Mouse (Mus musculus) stomach, postnatal 0 days (tissue): ENCODE data around the gene Cep170. TPM values are rescaled to one million over a fixed set of nuclear protein-coding genes. Genes with fewer than 3 reads are reported as not detected.
A peak's percentile ranks its signal among the peaks of the same experiment; 100 is the strongest.

ENCODE experiments used
- ATAC-seq: fragments of 200-750 bp; cut with Nextera tagmentation; 2 replicates; pipeline ENCODE4 v1.8.0; 2017; ENCODE audit not compliant: low FRiP score, low TSS enrichment
- DNase-seq: peaks from one replicate; pipeline ENCODE4 v3.0.0-alpha.2; 2016; ENCODE audit warnings: low spot score
- H3K27ac ChIP-seq: fragments of 300-500 bp; sonication (generic); replicated peaks from 2 replicates; pipeline ENCODE4 v1.5.1; 2014; ENCODE audit warnings: mild to moderate bottlenecking, control low read depth
- H3K27me3 ChIP-seq: fragments of 300-500 bp; sonication (generic); 2 replicates; pipeline ENCODE4 v1.6.1; 2014; ENCODE audit warnings: low read length; ENCODE audit not compliant: control insufficient read depth, insufficient read depth
- H3K36me3 ChIP-seq: fragments of 300-500 bp; sonication (generic); 2 replicates; pipeline ENCODE4 v1.6.1; 2014; ENCODE audit warnings: low read length, mixed read lengths; ENCODE audit not compliant: control insufficient read depth, insufficient read depth
- H3K4me1 ChIP-seq: fragments of 300-500 bp; sonication (generic); replicated peaks from 2 replicates; pipeline ENCODE4 v1.6.1; 2014; ENCODE audit warnings: antibody characterized with exemption; ENCODE audit not compliant: control insufficient read depth, insufficient read depth
- H3K4me2 ChIP-seq: fragments of 300-500 bp; sonication (generic); replicated peaks from 2 replicates; pipeline ENCODE4 v1.6.1; 2014; ENCODE audit warnings: low read depth, mild to moderate bottlenecking, control low read depth, moderate library complexity
- H3K4me3 ChIP-seq: fragments of 300-500 bp; sonication (generic); 2 replicates; pipeline ENCODE4 v1.5.1; 2014; ENCODE audit warnings: low read depth, low read length, control low read depth
- H3K9ac ChIP-seq: fragments of 300-500 bp; sonication (generic); 2 replicates; pipeline ENCODE4 v1.6.1; 2014; ENCODE audit warnings: mild to moderate bottlenecking, low read length, control low read depth, mixed read lengths
- H3K9me3 ChIP-seq: fragments of 300-500 bp; sonication (generic); 2 replicates; pipeline ENCODE4 v1.6.1; 2016; ENCODE audit warnings: low read length; ENCODE audit not compliant: control insufficient read depth
- CTCF ChIP-seq: IDR thresholded peaks from 2 replicates; pipeline ENCODE4 v1.5.1; 2016; ENCODE audit warnings: antibody characterized with exemption, low read depth, mild to moderate bottlenecking, moderate library complexity
- EP300 ChIP-seq: optimal IDR thresholded peaks from 2 replicates; pipeline ENCODE3; 2016; ENCODE audit warnings: antibody characterized with exemption
- WGBS: fragments of 180-500 bp; shearing (Covaris S2); extraction: QIAGEN DNeasy Blood & Tissue Kit; methylation state at CpG from one replicate; pipeline ENCODE4 v1.1.7; 2014; 5-methylcytosine and 5-hydroxymethylcytosine counted together
- polyA plus RNA-seq: library from polyadenylated mRNA; unstranded; fragments of >200 nt; fragmentation: Nextera tagmentation; extraction: Ambion mirVana; gene quantifications from 2 replicates; pipeline ENCODE4 v1.2.1, GENCODE M21; 2015

The Cep170 gene
- polyA plus RNA-seq, 1 experiment from 2014 or later: 4.9 TPM

GRCm38 (mm10) chr1:176834880-176835279 is 21.0 kb upstream of the Cep170 start:
- H3K4me1 ChIP-seq: no peaks in the 10 kb centered on the region
- H3K27me3 ChIP-seq: no peaks in the 10 kb centered on the region
- TF ChIP-seq CTCF (no peak), EP300 (no peak)
- H3K27ac ChIP-seq: no peak overlapping the region
- ATAC-seq (0 out of 2 replicates have a peak, but pooled peaks have one; percentile 35), DNase-seq (no peak)
- H3K4me2 ChIP-seq: no peak overlapping the region
- H3K9me3 ChIP-seq: no peaks in the 10 kb centered on the region
- H3K9ac ChIP-seq: no peak overlapping the region
- WGBS: 73% methylated on average over 6 of the region's 6 CpGs
- H3K4me3 ChIP-seq: no peak overlapping the region
- no peaks in the 10 kb centered on the region for H3K36me3 ChIP-seq

GRCm38 (mm10) chr1:176833948-176834347 is 20.1 kb upstream of the Cep170 start:
- H3K36me3 ChIP-seq: no peaks in the 10 kb centered on the region
- no peaks in the 10 kb centered on the region for H3K27me3 ChIP-seq
- no peak overlapping the region for H3K27ac ChIP-seq
- 54% methylated on average over 3 of the region's 3 CpGs for WGBS
- no peak overlapping the region for H3K9ac ChIP-seq
- H3K4me3 ChIP-seq: no peak overlapping the region
- DNase-seq (no peak), ATAC-seq (no peak)
- no peak overlapping the region for H3K4me2 ChIP-seq
- no peaks in the 10 kb centered on the region for H3K9me3 ChIP-seq
- H3K4me1 ChIP-seq: no peaks in the 10 kb centered on the region
- TF ChIP-seq CTCF (no peak), EP300 (no peak)

DNA sequence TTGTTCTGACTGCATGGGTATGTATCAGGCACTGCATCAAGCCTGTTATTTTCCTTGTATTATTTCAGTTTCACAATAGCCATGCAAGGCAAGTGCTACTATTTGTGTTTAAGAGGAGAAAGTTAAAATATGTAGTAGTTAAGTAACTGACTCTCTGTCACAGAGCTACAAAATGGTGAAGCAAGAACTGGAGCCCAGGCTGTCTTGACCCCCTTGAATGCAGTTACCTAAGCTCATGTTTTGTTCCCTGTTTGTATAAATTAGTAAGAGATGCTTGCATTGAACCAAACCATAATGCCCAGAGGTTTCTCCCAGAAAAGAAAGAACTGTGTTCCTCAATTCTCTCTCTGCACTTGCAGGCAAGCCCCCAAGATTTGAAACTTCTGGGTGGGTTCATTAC is 19.4 kb upstream of the Cep170 start:
- DNase-seq (no peak), ATAC-seq (no peak)
- no peaks in the 10 kb centered on the region for H3K9me3 ChIP-seq
- H3K36me3 ChIP-seq: no peaks in the 10 kb centered on the region
- no peaks in the 10 kb centered on the region for H3K27me3 ChIP-seq
- TF ChIP-seq EP300: no peak
- TF ChIP-seq CTCF: no peak
- H3K4me1 ChIP-seq: no peaks in the 10 kb centered on the region
- H3K9ac ChIP-seq: no peak overlapping the region
- H3K27ac ChIP-seq: no peak overlapping the region
- H3K4me3 ChIP-seq: no peak overlapping the region
- H3K4me2 ChIP-seq: no peak overlapping the region

DNA sequence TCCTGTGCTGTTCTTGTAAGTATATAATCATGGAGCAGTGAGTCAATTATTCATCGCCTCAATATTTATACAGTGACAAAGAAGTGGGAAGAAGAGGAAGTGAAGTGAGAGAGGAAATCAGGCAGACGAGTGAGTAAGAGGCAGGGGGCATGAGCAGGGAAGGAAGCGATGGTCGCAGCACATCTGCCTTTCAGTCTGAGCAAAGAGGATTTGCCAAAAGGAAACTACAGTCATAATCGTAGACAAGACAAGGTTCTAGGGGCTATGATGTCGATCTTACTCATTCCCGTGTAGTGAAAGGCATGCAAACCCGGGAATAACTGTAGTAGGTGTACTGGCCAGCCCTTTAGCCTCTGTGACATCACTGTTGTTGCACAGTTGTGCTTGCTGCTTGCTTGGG is 18.7 kb upstream of the Cep170 start:
- no peaks in the 10 kb centered on the region for H3K4me1 ChIP-seq
- no peaks in the 10 kb centered on the region for H3K9me3 ChIP-seq
- H3K27me3 ChIP-seq: no peaks in the 10 kb centered on the region
- 69% methylated on average over 8 of the region's 8 CpGs for WGBS
- no peak overlapping the region for H3K4me2 ChIP-seq
- no peak overlapping the region for H3K4me3 ChIP-seq
- H3K9ac ChIP-seq: no peak overlapping the region
- ATAC-seq (no peak), DNase-seq (no peak)
- no peak overlapping the region for H3K27ac ChIP-seq
- TF ChIP-seq CTCF (no peak), EP300 (no peak)
- H3K36me3 ChIP-seq: no peaks in the 10 kb centered on the region

DNA sequence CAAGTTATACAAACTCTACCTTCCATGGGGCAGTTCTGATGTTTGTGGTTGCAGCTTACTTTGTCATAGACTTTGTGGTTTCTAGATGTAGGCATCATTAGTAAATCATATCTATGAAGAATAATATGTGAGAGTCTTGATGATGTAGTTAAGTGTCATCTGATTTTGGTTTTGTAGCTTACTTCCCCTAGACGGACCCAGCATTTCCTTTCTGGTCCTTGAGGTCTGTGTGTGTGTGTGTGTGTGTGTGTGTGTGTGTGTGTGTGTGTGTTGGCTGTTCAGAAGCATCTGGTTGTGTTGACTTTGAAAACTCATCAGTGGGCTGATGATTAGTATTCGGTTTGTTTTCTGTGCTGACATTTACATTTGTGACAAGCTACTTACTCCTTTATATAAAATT is 18.2 kb upstream of the Cep170 start:
- Histone ChIP-seq H3K4me3 (no peak overlapping the region), H3K36me3 (no peaks in the 10 kb centered on the region), H3K9me3 (no peaks in the 10 kb centered on the region), H3K27ac (no peak overlapping the region), H3K4me2 (no peak overlapping the region), H3K9ac (no peak overlapping the region), H3K4me1 (no peaks in the 10 kb centered on the region), H3K27me3 (no peaks in the 10 kb centered on the region)
- WGBS: 96% methylated on average over 2 of the region's 2 CpGs
- DNase-seq (no peak), ATAC-seq (no peak)
- TF ChIP-seq CTCF: no peak
- no peak for TF ChIP-seq EP300

- no peak overlapping the region for H3K4me3 ChIP-seq
- DNase-seq (no peak), ATAC-seq (no peak)
- TF ChIP-seq EP300: no peak
- no peak for TF ChIP-seq CTCF
- no peak overlapping the region for H3K9ac ChIP-seq
- no peak overlapping the region for H3K4me2 ChIP-seq
- no peaks in the 10 kb centered on the region for H3K4me1 ChIP-seq
- no peaks in the 10 kb centered on the region for H3K9me3 ChIP-seq
- H3K27me3 ChIP-seq: no peaks in the 10 kb centered on the region
- no peak overlapping the region for H3K27ac ChIP-seq
- H3K36me3 ChIP-seq: no peaks in the 10 kb centered on the region; the same call in 1 of the 2 replicates
- WGBS: 90% methylated on average over 12 of the region's 12 CpGs
These were observed 14.8 kb upstream of the Cep170 start for GRCm38 (mm10) chr1:176828666-176829065.
